In the genomic region with DNA sequence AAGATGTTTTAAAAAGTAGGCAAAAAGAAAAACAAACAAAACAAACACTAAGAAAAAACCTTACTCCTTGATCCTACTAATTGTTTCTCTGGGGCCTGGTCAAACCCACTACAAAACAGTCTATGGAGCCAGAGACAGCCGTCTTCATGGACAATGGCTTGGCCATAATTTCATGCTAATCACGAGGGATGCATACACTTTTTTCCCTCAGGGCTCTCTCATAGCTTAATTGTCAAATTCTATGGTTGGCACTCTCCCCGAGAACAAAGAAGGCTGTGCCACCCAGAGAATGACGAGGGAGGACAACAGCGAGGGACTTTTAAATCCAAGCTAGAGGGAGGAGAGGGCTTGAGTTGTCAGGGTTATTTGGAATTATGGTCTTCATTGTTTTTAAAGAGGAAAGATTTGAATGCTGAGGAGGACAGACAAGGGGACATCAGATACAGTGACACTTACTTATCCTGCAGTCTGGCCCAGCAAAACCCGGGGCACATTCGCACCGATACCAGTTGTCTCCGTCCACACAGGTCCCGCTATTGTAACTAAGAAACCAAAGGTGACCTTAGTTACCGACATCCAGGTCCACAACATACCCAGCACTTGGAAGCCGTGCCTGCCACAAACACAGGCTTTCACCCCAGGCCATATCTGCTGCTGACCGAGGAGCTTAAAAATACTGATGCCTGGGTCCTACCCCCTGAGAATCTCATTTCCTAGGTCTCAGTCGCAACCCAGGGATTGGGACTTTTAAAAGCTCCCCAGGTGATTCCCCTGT, we compare ENCODE assay signal across 21 mouse cellular contexts. TPM values are rescaled to one million over a fixed set of nuclear protein-coding genes. Genes with fewer than 3 reads are reported as not detected.
DNase-seq lines count a peak whose midpoint lies in the region; ATAC-seq lines count a peak whose summit lies in the region.
"Had no signal": no experiment of that assay in that cellular context is flagged by ENCODE, and none has a peak within 500 bp of the region (broad histone marks: within the 10 kb centered on the region; RNA-seq: fewer than 3 reads in every experiment).

No protein-coding gene starts in this region.

- 60% methylated on average over 14 of the region's 14 CpGs for WGBS in hindbrain, embryonic 10.5 days
- 42% methylated on average over 14 of the region's 14 CpGs for WGBS in hindbrain, embryonic 13.5 days
- 74% methylated on average over 14 of the region's 14 CpGs for WGBS in neural tube, embryonic 11.5 days
- WGBS in embryonic facial prominence, embryonic 12.5 days: 62% methylated on average over 14 of the region's 14 CpGs
- WGBS in midbrain, embryonic 13.5 days: 52% methylated on average over 14 of the region's 14 CpGs

- H3K36me3 ChIP-seq in hindbrain, embryonic 10.5 days: peaks cover 94% of the 10 kb centered on the region
- peaks cover 73% of the 10 kb centered on the region for H3K36me3 ChIP-seq in hindbrain, embryonic 13.5 days
- H3K36me3 ChIP-seq in neural tube, embryonic 11.5 days (ENCODE audit: control insufficient read depth, insufficient read depth, low read length): peaks cover 2% of the 10 kb centered on the region; the same call in 1 of the 2 replicates
- peaks cover 73% of the 10 kb centered on the region for H3K36me3 ChIP-seq in embryonic facial prominence, embryonic 12.5 days
- peaks cover 77% of the 10 kb centered on the region for H3K36me3 ChIP-seq in midbrain, embryonic 13.5 days

- H3K4me2 ChIP-seq in hindbrain, embryonic 13.5 days: no peak overlapping the region
- no peak overlapping the region for H3K4me2 ChIP-seq in neural tube, embryonic 11.5 days (ENCODE audit: low read depth)
- H3K4me2 ChIP-seq in embryonic facial prominence, embryonic 12.5 days (replicated peaks): no peak overlapping the region
- no peak overlapping the region for H3K4me2 ChIP-seq in midbrain, embryonic 13.5 days (replicated peaks)
- H3K4me2 ChIP-seq: embryonic facial prominence, embryonic 15.5 days; heart, embryonic 15.5 days; liver, embryonic 13.5 days had no signal

- H3K27ac ChIP-seq in hindbrain, embryonic 10.5 days: peak overlapping the region; percentile 72
- H3K27ac ChIP-seq in hindbrain, embryonic 13.5 days: no peak overlapping the region
- H3K27ac ChIP-seq in neural tube, embryonic 11.5 days (ENCODE audit: low read depth, low read length): no peak overlapping the region
- 0 out of 2 replicates have a peak overlapping the region, but pooled peaks have one; percentile 23 for H3K27ac ChIP-seq in embryonic facial prominence, embryonic 12.5 days
- H3K27ac ChIP-seq in midbrain, embryonic 13.5 days: peak overlapping the region; percentile 36
- H3K27ac ChIP-seq: embryonic facial prominence, embryonic 15.5 days; heart, embryonic 15.5 days; kidney, postnatal 0 days; liver, embryonic 13.5 days had no signal

- H3K9me3 ChIP-seq in hindbrain, embryonic 10.5 days: no peaks in the 10 kb centered on the region
- no peaks in the 10 kb centered on the region for H3K9me3 ChIP-seq in hindbrain, embryonic 13.5 days
- H3K9me3 ChIP-seq in neural tube, embryonic 11.5 days (ENCODE audit: control insufficient read depth, low read length): no peaks in the 10 kb centered on the region
- H3K9me3 ChIP-seq in embryonic facial prominence, embryonic 12.5 days: no peaks in the 10 kb centered on the region
- no peaks in the 10 kb centered on the region for H3K9me3 ChIP-seq in midbrain, embryonic 13.5 days
- H3K9me3 ChIP-seq: embryonic facial prominence, embryonic 15.5 days; heart, embryonic 15.5 days; liver, embryonic 13.5 days had no signal

- no peaks in the 10 kb centered on the region; the same call in 1 of the 2 replicates for H3K27me3 ChIP-seq in hindbrain, embryonic 10.5 days (ENCODE audit: insufficient read depth, poor library complexity, severe bottlenecking)
- H3K27me3 ChIP-seq in hindbrain, embryonic 13.5 days: 0 out of 2 replicates have a peak, but pooled peaks cover 3% of the 10 kb centered on the region
- no peaks in the 10 kb centered on the region for H3K27me3 ChIP-seq in neural tube, embryonic 11.5 days (ENCODE audit: control insufficient read depth, insufficient read depth, low read length)
- peaks cover 8% of the 10 kb centered on the region; the same call in 1 of the 2 replicates for H3K27me3 ChIP-seq in embryonic facial prominence, embryonic 12.5 days
- H3K27me3 ChIP-seq in midbrain, embryonic 13.5 days: no peaks in the 10 kb centered on the region; the same call in 1 of the 2 replicates
- H3K27me3 ChIP-seq: embryonic facial prominence, embryonic 15.5 days; heart, embryonic 15.5 days; liver, embryonic 13.5 days had no signal

- no peak overlapping the region for H3K4me3 ChIP-seq in hindbrain, embryonic 10.5 days
- H3K4me3 ChIP-seq in hindbrain, embryonic 13.5 days: no peak overlapping the region
- H3K4me3 ChIP-seq in neural tube, embryonic 11.5 days (ENCODE audit: low read depth, low read length): no peak overlapping the region
- H3K4me3 ChIP-seq in embryonic facial prominence, embryonic 12.5 days: no peak overlapping the region
- H3K4me3 ChIP-seq in midbrain, embryonic 13.5 days (replicated peaks): no peak overlapping the region
- H3K4me3 ChIP-seq: embryonic facial prominence, embryonic 15.5 days; heart, embryonic 15.5 days; liver, embryonic 13.5 days had no signal

- DNase-seq in hindbrain, embryonic 10.5 days (ENCODE audit: low spot score): no peak
- no peak for DNase-seq in neural tube, embryonic 11.5 days (ENCODE audit: low spot score)
- no peak for DNase-seq in neural tube, embryonic 10.5 days (ENCODE audit: extremely low spot score, low spot score)
- DNase-seq in gastrocnemius, postnatal 10 days: no peak
- no peak for DNase-seq in layer of hippocampus, adult 18-20 months (ENCODE audit: low spot score in 2 of 2)
- DNase-seq: adrenal gland, postnatal 36 days; cerebellum, adult 11-12 months; cerebellum, postnatal 36 days; heart, postnatal 4 days; kidney, adult 2 months; liver, embryonic 13.5 days; lung, adult 2 months; lung, postnatal 14 days; thymus, adult 18-20 months; thymus, postnatal 36 days had no signal

- no peak overlapping the region for H3K9ac ChIP-seq in hindbrain, embryonic 13.5 days
- no peak overlapping the region for H3K9ac ChIP-seq in neural tube, embryonic 11.5 days (ENCODE audit: low read length)
- no peak overlapping the region for H3K9ac ChIP-seq in embryonic facial prominence, embryonic 12.5 days
- no peak overlapping the region for H3K9ac ChIP-seq in midbrain, embryonic 13.5 days (replicated peaks)
- H3K9ac ChIP-seq: embryonic facial prominence, embryonic 15.5 days; heart, embryonic 15.5 days; liver, embryonic 13.5 days had no signal

- H3K4me1 ChIP-seq in hindbrain, embryonic 10.5 days (replicated peaks): peaks cover 65% of the 10 kb centered on the region
- H3K4me1 ChIP-seq in hindbrain, embryonic 13.5 days (replicated peaks): peaks cover 40% of the 10 kb centered on the region
- H3K4me1 ChIP-seq in neural tube, embryonic 11.5 days (ENCODE audit: control insufficient read depth, insufficient read depth, low read length): peaks cover 6% of the 10 kb centered on the region
- peaks cover 14% of the 10 kb centered on the region for H3K4me1 ChIP-seq in embryonic facial prominence, embryonic 12.5 days
- peaks cover 29% of the 10 kb centered on the region for H3K4me1 ChIP-seq in midbrain, embryonic 13.5 days (replicated peaks)
- H3K4me1 ChIP-seq: heart, embryonic 15.5 days; liver, embryonic 13.5 days had no signal

- ATAC-seq in hindbrain, embryonic 13.5 days (ENCODE audit: low FRiP score): no peak
- ATAC-seq in neural tube, embryonic 11.5 days (ENCODE audit: insufficient read depth, low FRiP score, low TSS enrichment): peak; percentile 28; the same call in 1 of the 2 replicates
- ATAC-seq in embryonic facial prominence, embryonic 12.5 days (ENCODE audit: insufficient number of reproducible peaks, insufficient read depth, low FRiP score, low TSS enrichment): no peak
- peak; percentile 40 for ATAC-seq in midbrain, embryonic 13.5 days

RNA-seq across cellular contexts. Expression of gene Jag1, which starts 29.6 kb away (rescaled TPM):
- 21.2 and 30.5 TPM in 2 replicates for polyA plus RNA-seq in hindbrain, embryonic 10.5 days (2016; fragmentation: Nextera tagmentation; extraction: Ambion mirVana)
- polyA plus RNA-seq in hindbrain, embryonic 13.5 days (2015; fragmentation: Nextera tagmentation; extraction: Ambion mirVana): 16.3 and 17.7 TPM in 2 replicates
- polyA plus RNA-seq in neural tube, embryonic 11.5 days (2014; fragmentation: Nextera tagmentation; extraction: Ambion mirVana): 24.6 and 25.6 TPM in 2 replicates
- 30.3 and 31.9 TPM in 2 replicates for polyA plus RNA-seq in embryonic facial prominence, embryonic 12.5 days (2016; fragmentation: Nextera tagmentation; extraction: Ambion mirVana)
- 22.1 and 27.4 TPM in 2 replicates for polyA plus RNA-seq in midbrain, embryonic 13.5 days (2015; fragmentation: Nextera tagmentation; extraction: Ambion mirVana)
- 10 to 100 TPM; 10.6 to 16.7 TPM for total RNA-seq in gastrocnemius, postnatal 10 days (2021)
- total RNA-seq in layer of hippocampus, adult 18-20 months (2021): 1 to 10 TPM; 8.9 to 9.4 TPM

Comparison
In these comparisons a context has a peak if more than half of its experiments do, and no peak if none do; other contexts are left out.
1. H3K27ac ChIP-seq: peak in hindbrain, embryonic 10.5 days (single experiment), embryonic facial prominence, embryonic 12.5 days (single experiment) and midbrain, embryonic 13.5 days (single experiment); none in hindbrain, embryonic 13.5 days (single experiment) and neural tube, embryonic 11.5 days (single experiment).
2. ATAC-seq: peak in neural tube, embryonic 11.5 days (single experiment) and midbrain, embryonic 13.5 days (single experiment); none in hindbrain, embryonic 13.5 days (single experiment) and embryonic facial prominence, embryonic 12.5 days (single experiment).